Mouse (Mus musculus) kidney, postnatal 14 days (tissue): ENCODE measurements around the gene Sh3bp5.
"Not testable (repeated sequence)": the region's sequence is repeated elsewhere in the genome, so short reads cannot be mapped to it uniquely, and the experiment has no call there.

Experiments
- DNase-seq: peaks from one replicate; pipeline ENCODE4 v3.0.0; 2022; ENCODE audit warnings: mixed read lengths

Sh3bp5 gene

GRCm38 (mm10) chr14:31435930-31436693 is at the start of gene Sh3bp5:
Gene Sh3bp5, minus strand, starts transcription at chr14:31436078.
- peak; percentile 97 for DNase-seq

- no peak for DNase-seq
Measured at GRCm38 (mm10) chr14:31482417-31482816, 46.5 kb upstream of the Sh3bp5 start.

GRCm38 (mm10) chr14:31473297-31473696 is 37.4 kb upstream of the Sh3bp5 start:
- no peak for DNase-seq

DNA sequence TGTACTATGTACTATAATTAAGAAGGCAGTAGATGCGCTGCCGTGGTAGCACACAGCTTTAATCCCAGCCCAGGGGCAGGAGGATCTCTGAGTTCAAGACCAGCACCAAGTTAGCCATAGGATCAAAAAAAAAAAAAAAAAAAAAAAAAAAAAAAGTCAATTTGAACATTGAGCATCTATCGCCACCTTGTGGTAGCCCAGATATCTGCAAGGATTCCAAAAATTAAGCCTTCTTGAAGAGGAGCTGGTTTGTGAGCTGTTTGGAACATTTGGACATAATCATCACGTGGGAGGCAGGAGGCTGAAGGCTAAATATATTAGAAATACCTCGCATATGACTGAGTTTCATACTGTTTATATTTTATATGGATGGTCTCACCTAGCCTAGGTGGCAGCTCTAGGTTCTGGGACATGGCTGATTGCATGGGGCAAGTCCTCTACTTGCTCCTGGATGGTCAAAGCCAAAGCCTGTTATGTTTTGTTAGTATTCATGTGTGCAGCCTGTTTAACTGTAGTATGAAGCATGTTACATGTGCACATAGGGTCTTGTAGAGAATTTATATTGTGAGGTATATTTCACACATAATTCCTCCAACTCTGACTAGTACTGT is 36.7 kb upstream of the Sh3bp5 start:
- peak; percentile 78 for DNase-seq

- no peak for DNase-seq
Measured at GRCm38 (mm10) chr14:31469711-31470110, 33.8 kb upstream of the Sh3bp5 start.

- DNase-seq: peak; percentile 38
Measured at GRCm38 (mm10) chr14:31464176-31464575, 28.3 kb upstream of the Sh3bp5 start.

GRCm38 (mm10) chr14:31462886-31463285 is 27.0 kb upstream of the Sh3bp5 start:
- DNase-seq: peak; percentile 48

GRCm38 (mm10) chr14:31462226-31462625 is 26.3 kb upstream of the Sh3bp5 start:
- not testable (repeated sequence) for DNase-seq

GRCm38 (mm10) chr14:31458006-31458405 is 22.1 kb upstream of the Sh3bp5 start:
- no peak for DNase-seq

- DNase-seq: no peak
Measured at GRCm38 (mm10) chr14:31456064-31456721, 20.3 kb upstream of the Sh3bp5 start.

DNA sequence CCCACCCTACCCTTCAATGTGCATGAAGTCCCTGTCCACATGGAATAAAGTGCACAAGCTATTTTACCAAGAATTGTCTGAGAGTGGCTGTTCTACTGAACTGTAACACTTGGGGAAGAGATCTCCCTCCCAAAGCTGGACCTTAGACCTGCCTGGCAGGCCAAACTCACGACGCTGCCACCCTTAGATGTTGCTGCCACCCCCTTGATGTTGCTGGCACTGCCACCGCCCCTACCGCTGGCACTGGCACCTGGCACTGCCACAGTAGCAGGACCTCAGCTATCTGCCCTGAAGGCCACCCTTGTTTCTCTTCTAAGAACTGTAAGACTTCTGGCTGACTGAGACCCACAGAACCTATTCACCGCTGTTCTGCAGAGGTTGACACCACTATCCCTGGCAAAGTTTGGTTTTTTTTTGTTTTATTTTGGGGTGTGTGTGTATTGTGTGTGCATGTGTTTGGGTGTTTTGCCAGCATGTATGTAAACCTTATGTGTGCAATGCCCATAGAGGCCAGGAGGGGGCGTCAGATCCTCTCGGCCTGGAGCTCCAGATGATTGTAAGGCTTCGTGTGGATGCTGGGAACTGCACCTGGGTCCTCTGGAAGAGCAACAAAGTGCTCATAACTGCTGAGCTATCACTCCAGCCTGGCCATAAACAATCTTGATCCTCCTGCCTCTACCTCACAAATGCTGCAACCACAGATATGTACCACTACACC is 19.1 kb upstream of the Sh3bp5 start:
- DNase-seq: no peak

GRCm38 (mm10) chr14:31453946-31454345 is 18.1 kb upstream of the Sh3bp5 start:
- DNase-seq: not testable (repeated sequence)

- no peak for DNase-seq
Measured at GRCm38 (mm10) chr14:31448994-31449393, 13.1 kb upstream of the Sh3bp5 start.

DNA sequence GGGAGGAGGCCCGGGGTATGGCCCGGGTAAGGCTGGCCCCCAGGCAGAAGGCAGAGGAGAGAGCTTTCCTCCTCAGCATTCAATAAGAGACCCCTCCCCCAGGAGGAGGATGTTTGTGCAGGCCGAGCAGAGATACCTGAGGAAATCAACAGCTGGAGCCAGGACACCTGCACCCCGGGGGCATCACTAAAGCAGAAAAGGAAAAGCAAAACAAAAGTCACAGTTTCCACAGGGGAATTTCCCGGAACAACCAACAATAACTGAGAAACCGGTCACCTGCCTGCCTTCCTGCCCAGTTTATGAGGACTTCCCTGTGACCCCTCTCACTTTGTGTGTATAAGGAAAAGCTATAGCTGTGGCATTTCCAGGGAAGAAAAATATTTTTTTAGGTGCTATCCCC is 7.7 kb upstream of the Sh3bp5 start:
- no peak for DNase-seq

DNA sequence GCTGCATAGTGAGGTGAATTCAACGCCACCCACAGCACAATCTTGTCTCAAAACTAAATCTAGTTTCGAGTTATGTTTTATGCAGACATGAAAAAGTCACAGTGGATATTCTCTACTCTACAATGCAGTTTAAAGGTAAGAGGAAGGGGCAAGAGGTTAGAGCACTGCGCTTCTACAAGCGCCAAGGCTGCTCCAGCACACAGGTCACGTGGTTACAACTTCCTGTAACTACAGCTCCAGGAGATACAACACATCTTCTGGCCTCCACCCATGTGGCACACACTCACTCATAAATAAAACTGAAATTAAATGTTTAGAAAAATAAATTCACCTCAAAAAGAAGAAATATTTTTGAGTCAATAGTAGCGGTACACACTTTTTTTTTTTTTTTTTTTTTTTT is 4.8 kb upstream of the Sh3bp5 start:
- no peak for DNase-seq

DNA sequence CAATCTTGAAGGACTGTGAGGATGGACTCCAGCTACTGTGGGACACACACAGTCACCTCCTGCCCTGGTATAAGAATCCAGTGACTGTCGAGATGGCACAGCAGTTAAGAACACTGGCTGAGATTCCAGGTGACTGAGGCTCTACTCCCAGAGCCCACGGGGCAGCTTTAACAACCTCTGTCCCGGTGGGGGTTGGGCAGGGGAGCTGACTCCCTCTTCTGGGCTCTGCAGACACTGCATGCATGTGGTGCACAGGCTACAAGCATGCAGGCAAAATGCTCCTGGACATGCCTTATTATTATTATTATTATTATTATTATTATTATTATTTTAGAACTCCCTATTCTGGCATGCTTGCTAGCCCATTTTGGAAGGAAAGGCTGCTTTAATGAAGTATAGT is 4.4 kb upstream of the Sh3bp5 start:
- DNase-seq: no peak

- DNase-seq: no peak
Measured at GRCm38 (mm10) chr14:31439279-31439678, 3.4 kb upstream of the Sh3bp5 start.

DNA sequence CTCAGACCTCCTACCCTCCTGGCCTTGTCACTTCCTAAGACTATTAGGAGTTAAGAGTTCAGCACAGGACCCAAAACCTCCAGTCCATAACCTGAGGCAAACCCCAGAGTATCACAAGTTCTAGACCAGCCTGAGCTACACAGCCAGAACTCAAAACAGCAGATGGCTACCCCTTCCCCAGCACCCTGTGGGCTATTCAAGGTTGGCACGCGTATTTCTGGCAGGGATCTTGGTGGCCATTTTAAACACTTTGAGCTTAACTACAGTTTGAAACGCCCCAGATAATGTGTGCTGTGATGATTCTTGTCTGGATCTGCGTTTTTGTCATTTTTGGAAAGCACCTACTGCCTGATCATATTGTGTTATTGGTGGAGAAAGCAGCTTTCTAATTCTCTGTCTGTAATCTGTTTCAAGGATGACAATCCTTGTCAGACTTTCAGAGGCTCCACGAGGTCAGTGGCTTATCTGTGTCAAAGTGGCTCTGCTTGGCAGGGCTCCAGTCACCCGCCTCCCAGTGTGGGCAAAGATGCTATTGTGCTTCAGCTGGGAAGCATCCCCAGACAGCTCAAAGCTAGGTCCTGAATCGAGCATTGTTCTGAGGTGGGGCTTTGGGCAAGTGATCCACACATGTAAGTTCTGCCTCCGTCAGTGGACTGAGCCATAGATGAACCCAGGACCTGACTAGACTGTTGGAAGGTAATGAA is 2.1 kb upstream of the Sh3bp5 start:
- no peak for DNase-seq

- peak; percentile 58 for DNase-seq
Measured at GRCm38 (mm10) chr14:31435018-31435915, 611 bp downstream of the Sh3bp5 start.

- DNase-seq: no peak
Measured at GRCm38 (mm10) chr14:31434426-31434825, 1.5 kb downstream of the Sh3bp5 start.

- peak; percentile 68 for DNase-seq
Measured at GRCm38 (mm10) chr14:31433851-31434360, 2.0 kb downstream of the Sh3bp5 start.
